Mouse (Mus musculus) MEL-GATA-1-ER (cell line): ENCODE data around the gene Sbds.

ENCODE experiments used
- DNase-seq: peaks from one replicate; pipeline ENCODE4 v3.0.0-alpha.2; 2012; ENCODE audit warnings: low read depth; ENCODE audit errors: extremely low read depth

Gene Sbds

DNA sequence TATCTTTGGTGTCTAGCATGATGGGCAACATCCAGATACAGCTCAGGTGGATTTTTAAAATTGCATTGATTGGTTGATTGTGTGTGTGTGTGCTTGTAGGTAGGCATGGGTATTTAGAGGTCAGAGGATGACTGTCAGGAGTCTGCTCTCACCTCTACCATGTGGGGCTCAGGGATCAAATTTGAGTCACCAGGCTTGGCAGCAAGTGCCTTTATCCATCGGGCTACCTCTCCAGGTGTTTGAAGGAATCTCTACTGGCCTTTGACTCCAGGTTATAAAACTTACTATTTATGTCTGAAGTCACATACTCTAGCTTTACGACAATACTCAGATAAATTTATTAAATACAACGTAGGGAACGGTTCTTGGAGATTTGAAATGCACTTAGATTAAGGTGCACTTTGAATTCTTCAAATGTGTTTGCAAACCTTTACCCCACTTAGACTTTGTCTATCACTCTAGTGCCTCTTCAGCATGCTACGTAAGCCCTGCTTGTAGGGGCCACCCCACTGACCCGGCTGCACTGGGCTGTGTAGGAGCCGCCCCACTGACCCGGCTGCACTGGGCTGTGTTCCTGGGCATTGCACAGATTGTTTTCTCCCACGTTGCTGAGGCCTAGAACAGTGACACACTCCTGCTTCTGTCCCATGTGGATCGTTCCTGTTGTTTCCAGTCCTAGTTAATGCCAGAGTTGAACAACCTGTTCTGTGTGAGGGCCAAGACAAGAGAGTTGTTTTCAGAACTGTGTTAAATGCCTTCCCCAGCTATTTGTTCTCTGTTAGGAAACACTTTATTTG lies 54.9 kb downstream of the Sbds start:
- no peak for DNase-seq

DNA sequence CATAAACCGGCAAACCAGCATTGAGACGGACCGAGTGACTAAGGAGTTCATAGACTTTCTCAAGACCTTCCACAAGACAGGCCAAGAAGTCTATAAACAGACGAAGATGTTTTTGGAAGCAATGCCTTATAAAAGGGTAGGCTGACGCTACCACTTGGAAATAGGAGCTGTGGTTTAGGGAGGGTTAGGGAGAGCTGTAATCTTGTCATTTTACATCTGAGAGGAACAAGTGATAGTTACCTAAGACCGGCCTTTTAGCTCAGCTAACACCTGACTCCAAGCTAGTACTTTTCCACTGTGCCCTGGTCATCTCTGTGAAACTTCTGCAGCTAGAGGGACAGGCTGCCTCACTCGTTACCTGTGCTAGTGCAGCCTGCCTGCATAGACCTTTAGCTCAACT lies 57.3 kb downstream of the Sbds start:
- no peak for DNase-seq

DNA sequence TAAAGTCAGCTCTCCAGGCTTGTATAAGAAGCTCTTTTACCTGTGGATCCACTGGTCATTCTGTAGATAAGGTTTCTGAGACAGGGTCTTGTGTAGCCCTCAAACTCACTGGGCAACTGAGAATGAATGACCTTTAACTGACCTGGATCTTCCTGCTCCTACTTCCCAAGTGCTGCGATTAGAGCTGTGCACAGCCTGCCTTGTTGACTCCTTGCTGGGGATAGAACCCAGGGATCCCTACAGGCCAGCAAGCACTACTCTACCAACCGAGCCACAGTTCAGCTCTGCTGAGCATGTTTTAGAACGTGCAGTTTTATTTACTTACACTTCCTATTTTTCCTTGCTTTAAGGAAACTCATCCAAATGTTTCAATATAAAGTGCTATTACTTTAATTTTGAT lies 57.9 kb downstream of the Sbds start:
- DNase-seq, result no peak

DNA sequence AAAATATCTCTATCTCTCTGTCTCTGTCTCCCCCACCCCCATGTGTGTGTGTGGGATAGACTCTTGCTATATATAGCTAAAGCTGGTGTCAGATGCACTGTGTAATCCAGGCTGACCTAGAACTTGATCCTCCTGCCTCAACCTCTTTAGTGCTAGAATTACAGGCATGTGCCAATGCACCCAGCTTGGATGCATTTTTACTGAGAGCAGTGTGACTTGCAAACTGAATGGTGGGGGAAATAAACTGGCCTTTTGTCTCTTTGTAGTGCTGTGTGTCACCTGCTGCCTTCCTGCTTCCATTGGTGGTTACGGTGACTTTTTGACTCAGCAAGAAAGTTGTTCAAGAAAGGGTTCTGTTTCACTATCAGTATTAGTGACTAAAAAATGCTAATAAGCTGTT lies 59.0 kb downstream of the Sbds start:
- no peak for DNase-seq
